Mouse (Mus musculus): Measurements from ENCODE around the gene Nmt2.

DNA sequence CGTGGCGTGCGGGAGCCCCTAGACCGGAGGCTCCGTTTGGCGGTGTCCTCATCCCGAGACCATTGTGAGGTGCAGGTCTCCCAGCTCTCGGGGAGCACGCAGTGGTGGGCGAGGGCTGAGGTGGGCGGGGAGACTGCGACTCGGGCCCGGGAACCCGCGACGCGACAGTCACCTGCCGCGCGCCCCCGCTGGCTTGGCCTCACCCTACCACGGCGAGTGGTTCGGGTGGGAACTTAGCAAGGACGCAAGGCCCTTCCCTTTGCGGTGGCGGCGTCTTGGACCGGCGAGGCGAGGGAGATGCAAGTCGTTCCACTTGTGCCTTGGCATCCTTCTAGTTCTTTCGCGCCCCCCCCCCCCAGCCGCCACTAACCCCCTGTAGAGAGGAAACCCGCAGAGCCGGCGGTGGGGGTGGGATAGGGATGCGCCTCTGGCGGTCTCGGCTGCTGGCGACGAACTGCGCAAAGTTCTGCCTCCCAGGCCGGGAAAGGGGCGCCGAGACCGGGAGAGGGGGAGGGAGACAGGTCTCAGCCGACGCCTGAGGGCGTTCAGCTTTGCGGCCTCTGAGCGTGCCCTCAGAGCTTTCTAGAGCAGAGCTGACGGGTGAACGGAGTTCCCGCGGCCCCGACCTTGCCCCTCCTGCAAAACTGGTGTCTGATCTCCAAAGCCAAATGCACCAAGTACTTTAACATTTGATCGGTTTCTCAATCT, 615 bp downstream of the Nmt2 start:
- no peak for TF ChIP-seq POLR2A (IDR thresholded peaks at IDR 0.05; ENCODE audit: control insufficient read depth, low read depth, low read length)
- TF ChIP-seq CTCF (IDR thresholded peaks at IDR 0.05; ENCODE audit: control insufficient read depth, insufficient read depth, insufficient replicate concordance, low read depth, low read length): no peak
